Mouse (Mus musculus) MEL (cell line): Measurements from ENCODE around the gene Agpat1. TPM values are rescaled to one million over a fixed set of nuclear protein-coding genes. Genes with fewer than 3 reads are reported as not detected.

Source experiments
- DNase-seq: peaks from one replicate; pipeline ENCODE4 v3.0.0; 2011; ENCODE audit warnings: low read depth, low spot score
- H3K27ac ChIP-seq: 2 replicates; pipeline ENCODE4 v1.5.1; 2012; ENCODE audit warnings: low read depth, mild to moderate bottlenecking, control low read depth, low read length, moderate library complexity; ENCODE audit not compliant: control insufficient read depth
- H3K27me3 ChIP-seq, 2 experiments: fragments of 150-350 bp in 1 of 2; sonication (generic) in 1 of 2; 2 replicates each; pipeline ENCODE4 v1.6.1; 2012; ENCODE audit warnings: low read length in 2 of 2, mild to moderate bottlenecking in 2 of 2, improper control_type of control experiment in 1 of 2, moderate library complexity in 1 of 2; ENCODE audit not compliant: insufficient read depth in 2 of 2, control insufficient read depth in 1 of 2
- H3K36me3 ChIP-seq, 2 experiments: 2 replicates each; pipeline ENCODE4 v1.6.1; 2012 to 2014; ENCODE audit warnings: low read length in 2 of 2, improper control_type of control experiment in 1 of 2, inconsistent platforms in 1 of 2, mild to moderate bottlenecking in 1 of 2; ENCODE audit not compliant: insufficient read depth in 2 of 2, control insufficient read depth in 1 of 2
- H3K4me1 ChIP-seq, 2 experiments: fragments of 150-350 bp in 1 of 2; sonication (generic) in 1 of 2; 2 replicates each; pipeline ENCODE4 v1.6.1; 2012; ENCODE audit warnings: low read length in 2 of 2, improper control_type of control experiment in 1 of 2, mild to moderate bottlenecking in 1 of 2; ENCODE audit not compliant: insufficient read depth in 2 of 2, control insufficient read depth in 1 of 2
- H3K4me3 ChIP-seq, 2 experiments: fragments of 150-350 bp in 1 of 2; sonication (generic) in 1 of 2; 2 replicates each; pipeline ENCODE4 v1.5.1; 2012; ENCODE audit warnings: low read depth in 2 of 2, low read length in 2 of 2, mild to moderate bottlenecking in 2 of 2, moderate library complexity in 2 of 2, control low read depth in 1 of 2, improper control_type of control experiment in 1 of 2; ENCODE audit not compliant: control insufficient read depth in 1 of 2, insufficient read depth in 1 of 2
- H3K79me2 ChIP-seq: 2 replicates; pipeline ENCODE4 v1.6.1; 2012; ENCODE audit warnings: mild to moderate bottlenecking, low read length, moderate library complexity; ENCODE audit not compliant: control insufficient read depth, poor library complexity, insufficient read depth
- H3K9ac ChIP-seq: 2 replicates; pipeline ENCODE4 v1.6.1; 2012; ENCODE audit warnings: low read depth, mild to moderate bottlenecking, control low read depth, low read length, moderate library complexity; ENCODE audit not compliant: control insufficient read depth, poor library complexity, severe bottlenecking
- H3K9me3 ChIP-seq: fragments of 150-350 bp; sonication (generic); replicated peaks from 2 replicates; pipeline ENCODE4 v1.6.1; 2012; ENCODE audit warnings: mild to moderate bottlenecking, low read length, improper control_type of control experiment, moderate library complexity; ENCODE audit not compliant: insufficient read depth
- BHLHE40 ChIP-seq: IDR thresholded peaks from 2 replicates; pipeline ENCODE4 v1.6.1; 2012; ENCODE audit warnings: low read depth, mild to moderate bottlenecking, inconsistent platforms, low read length, improper control_type of control experiment, borderline replicate concordance
- CHD2 ChIP-seq: IDR thresholded peaks from 2 replicates; pipeline ENCODE4 v1.6.1; 2011; ENCODE audit warnings: low read length, improper control_type of control experiment
- EP300 ChIP-seq, 2 experiments: IDR thresholded peaks; 2 replicates each; pipeline ENCODE4 v1.6.1; 2011; ENCODE audit warnings: improper control_type of control experiment in 2 of 2, low read length in 2 of 2, low read depth in 1 of 2, mild to moderate bottlenecking in 1 of 2
- HCFC1 ChIP-seq: IDR thresholded peaks from 2 replicates; pipeline ENCODE4 v1.6.1; 2012; ENCODE audit warnings: low read depth, mild to moderate bottlenecking, inconsistent platforms, low read length, improper control_type of control experiment, moderate library complexity
- POLR2AphosphoS2 ChIP-seq: IDR thresholded peaks from 2 replicates; pipeline ENCODE4 v1.6.1; 2011; ENCODE audit warnings: low read length, improper control_type of control experiment
- RAD21 ChIP-seq: IDR thresholded peaks from 2 replicates; pipeline ENCODE4 v1.6.1; 2011; ENCODE audit warnings: mild to moderate bottlenecking, low read depth, low read length, improper control_type of control experiment
- RCOR1 ChIP-seq: IDR thresholded peaks from 2 replicates; pipeline ENCODE4 v1.6.1; 2012; ENCODE audit warnings: low read depth, mild to moderate bottlenecking, inconsistent platforms, low read length, improper control_type of control experiment
- SIN3A ChIP-seq: IDR thresholded peaks from 2 replicates; pipeline ENCODE4 v1.6.1; 2012; ENCODE audit warnings: low read length, improper control_type of control experiment, inconsistent platforms
- TBP ChIP-seq: IDR thresholded peaks from 2 replicates; pipeline ENCODE4 v1.8.0; 2011; ENCODE audit warnings: low read depth, low read length, improper control_type of control experiment
- TCF12 ChIP-seq: IDR thresholded peaks from 2 replicates; pipeline ENCODE4 v1.6.1; 2014; ENCODE audit warnings: low read depth, mild to moderate bottlenecking, inconsistent platforms, low read length, improper control_type of control experiment, moderate library complexity
- USF1 ChIP-seq: IDR thresholded peaks from 2 replicates; pipeline ENCODE4 v1.6.1; 2014; ENCODE audit warnings: low read depth, mild to moderate bottlenecking, inconsistent platforms, low read length, improper control_type of control experiment, moderate library complexity
- ZKSCAN1 ChIP-seq: IDR thresholded peaks from 2 replicates; pipeline ENCODE4 v1.6.1; 2012; ENCODE audit warnings: low read depth, mild to moderate bottlenecking, inconsistent platforms, low read length, improper control_type of control experiment, moderate library complexity
- ZMIZ1 ChIP-seq: IDR thresholded peaks from 2 replicates; pipeline ENCODE4 v1.6.1; 2012; ENCODE audit warnings: low read depth, mild to moderate bottlenecking, inconsistent platforms, low read length, improper control_type of control experiment, moderate library complexity
- ZNF384 ChIP-seq: IDR thresholded peaks from 2 replicates; pipeline ENCODE4 v1.6.1; 2012; ENCODE audit warnings: low read depth, mild to moderate bottlenecking, inconsistent platforms, low read length, improper control_type of control experiment
- polyA plus RNA-seq, 2 experiments: library from polyadenylated mRNA; stranded (reverse) in 1 of 2; unstranded in 1 of 2; fragments of >175 nt in 1 of 2; fragments of >200 nt in 1 of 2; gene quantifications; 2 replicates each; pipeline versions ENCODE4 v1.2.1 to v1.2.4; 2012; ENCODE audit warnings: low replicate concordance in 2 of 2, low read depth in 1 of 2; ENCODE audit not compliant: insufficient read length in 2 of 2, insufficient read depth in 1 of 2, missing spikeins in 1 of 2
- total RNA-seq: library from RNA; depleted of rRNA; stranded (reverse); fragments of 300-350 nt; gene quantifications from 2 replicates; pipeline ENCODE4 v1.2.3, GENCODE M21; 2012

The Agpat1 gene
- total and polyA plus RNA-seq, 3 experiments = 85.2 to 153 TPM; not detected in 1

GRCm38 (mm10) chr17:34628644-34628967 lies 24.5 kb downstream of the Agpat1 start:
- no peaks in the 10 kb centered on the region; a peak in 1 of 4 replicates for H3K27me3 ChIP-seq
- peak; percentile 57 for DNase-seq
- peak overlapping the region; percentile 61 to 91 for H3K4me3 ChIP-seq
- no peak for TF ChIP-seq RCOR1
- TF ChIP-seq POLR2AphosphoS2 = no peak
- no peak for TF ChIP-seq EP300 (IDR thresholded peaks at IDR 0.05; ENCODE audit: low read depth in 1 of 2, low read length in 2 of 2)
- TF ChIP-seq RAD21 = no peak
- TF ChIP-seq TCF12 = no peak
- TF ChIP-seq HCFC1 = no peak
- no peak for TF ChIP-seq SIN3A
- no peak for TF ChIP-seq TBP
- no peak for TF ChIP-seq ZNF384
- no peak for TF ChIP-seq ZMIZ1
- no peak for TF ChIP-seq USF1
- peaks cover 16% of the 10 kb centered on the region for H3K79me2 ChIP-seq
- H3K36me3 ChIP-seq = peaks cover 0 to 11% of the 10 kb centered on the region in 2 experiments; a peak in 3 of 4 replicates
- peak overlapping the region; percentile 90 for H3K9ac ChIP-seq
- no peak overlapping the region for H3K27ac ChIP-seq
- peaks cover 0 to 26% of the 10 kb centered on the region in 2 experiments; a peak in 3 of 4 replicates for H3K4me1 ChIP-seq
- no peaks in the 10 kb centered on the region for H3K9me3 ChIP-seq

GRCm38 (mm10) chr17:34629221-34629751 lies 25.2 kb downstream of the Agpat1 start, which contains the start of gene Prrt1:
Prrt1 (plus strand) TSS chr17:34629533.
- no peak for DNase-seq
- Histone ChIP-seq H3K27me3 (no peaks in the 10 kb centered on the region; a peak in 1 of 4 replicates), H3K4me3 (peak within 1 kb of the TSS; percentile 61 to 91), H3K9me3 (no peaks in the 10 kb centered on the region), H3K36me3 (peaks cover 0 to 11% of the 10 kb centered on the region in 2 experiments; a peak in 2 of 4 replicates), H3K9ac (peak within 1 kb of the TSS; percentile 90), H3K27ac (peak within 1 kb of the TSS; percentile 94), H3K79me2 (peaks cover 16% of the 10 kb centered on the region), H3K4me1 (peaks cover 0 to 26% of the 10 kb centered on the region in 2 experiments; a peak in 3 of 4 replicates)
- no peak for TF ChIP-seq BHLHE40
- peak; percentile 36; the same call in 1 of the 2 replicates for TF ChIP-seq RCOR1

GRCm38 (mm10) chr17:34629796-34630603 lies 25.9 kb downstream of the Agpat1 start:
- peaks cover 16% of the 10 kb centered on the region for H3K79me2 ChIP-seq
- no peak overlapping the region for H3K4me3 ChIP-seq
- peaks cover 0 to 11% of the 10 kb centered on the region in 2 experiments; a peak in 2 of 4 replicates for H3K36me3 ChIP-seq
- no peaks in the 10 kb centered on the region for H3K9me3 ChIP-seq
- TF ChIP-seq USF1 = no peak
- no peak for TF ChIP-seq RAD21
- no peak for TF ChIP-seq ZKSCAN1
- no peak for TF ChIP-seq CHD2
- no peak for TF ChIP-seq TCF12
- TF ChIP-seq HCFC1 = no peak
- H3K9ac ChIP-seq = no peak overlapping the region
- DNase-seq = no peak
- no peaks in the 10 kb centered on the region; a peak in 1 of 4 replicates for H3K27me3 ChIP-seq
- peaks cover 0 to 26% of the 10 kb centered on the region in 2 experiments; a peak in 3 of 4 replicates for H3K4me1 ChIP-seq
- no peak overlapping the region for H3K27ac ChIP-seq
